Mouse (Mus musculus) bone marrow, adult 2 months (tissue): Measurements from ENCODE around the gene Gimap9.

ENCODE experiments used
- CTCF ChIP-seq: fragments of 200-500 bp; IDR thresholded peaks from 2 replicates; pipeline ENCODE4 v1.5.1; 2011; ENCODE audit warnings: low read length, control low read depth; ENCODE audit not compliant: control insufficient read depth, insufficient read depth
- POLR2A ChIP-seq: fragments of 200-500 bp; IDR thresholded peaks from 2 replicates; pipeline ENCODE4 v1.6.1; 2011; ENCODE audit warnings: low read depth, mild to moderate bottlenecking, control low read depth, low read length, borderline replicate concordance; ENCODE audit not compliant: control insufficient read depth

GRCm38 (mm10) chr6:48674291-48675058 lies 1.5 kb upstream of the Gimap9 start:
- TF ChIP-seq CTCF (no peak), POLR2A (no peak)
